Mouse (Mus musculus) frontal cortex, adult (tissue): ENCODE data around the gene Lrrc73.

Source experiments
- ATAC-seq: cut with Nextera tagmentation; 2 replicates; pipeline ENCODE4 v1.9.2; 2017; ENCODE audit warnings: mild to moderate bottlenecking, moderate library complexity, mixed read lengths; ENCODE audit not compliant: low TSS enrichment

The Lrrc73 gene

DNA sequence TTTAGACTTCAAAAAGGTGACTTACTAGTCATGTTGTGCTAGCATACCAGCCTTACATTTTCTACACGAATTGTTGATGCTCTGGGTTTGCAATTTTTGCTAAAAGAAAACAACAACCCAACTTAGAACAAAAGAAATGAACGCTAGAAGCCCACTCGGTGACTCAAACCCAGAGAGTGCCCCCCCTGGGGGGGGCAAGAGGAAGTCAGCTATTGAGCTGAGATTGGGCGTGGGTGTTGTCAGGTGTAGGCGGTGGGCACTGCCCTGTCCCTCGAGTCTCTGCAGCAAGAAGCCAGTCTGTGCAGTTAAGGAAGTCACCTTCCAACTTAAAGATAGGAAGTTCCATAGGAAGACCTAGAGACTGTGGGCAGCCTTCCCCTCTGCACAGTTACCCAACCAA lies 43.3 kb downstream of the Lrrc73 start:
- no peak for ATAC-seq

DNA sequence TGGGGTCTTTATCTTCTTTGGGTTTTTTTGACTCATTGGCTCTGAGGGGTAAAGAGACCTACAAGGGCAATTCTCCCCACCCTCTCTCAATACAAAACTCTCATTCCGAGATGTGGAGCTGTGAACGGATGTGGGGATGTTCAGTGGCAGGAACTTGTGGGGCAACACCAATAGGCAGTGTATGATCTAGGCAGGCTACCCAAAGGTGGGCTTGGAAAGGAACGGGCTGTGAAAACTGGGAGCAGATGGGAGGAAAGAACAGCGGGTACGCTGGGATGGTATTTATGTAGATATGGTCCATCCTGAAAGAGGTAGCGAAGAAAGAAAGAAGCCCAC lies 43.7 kb downstream of the Lrrc73 start:
- ATAC-seq, result no peak

DNA sequence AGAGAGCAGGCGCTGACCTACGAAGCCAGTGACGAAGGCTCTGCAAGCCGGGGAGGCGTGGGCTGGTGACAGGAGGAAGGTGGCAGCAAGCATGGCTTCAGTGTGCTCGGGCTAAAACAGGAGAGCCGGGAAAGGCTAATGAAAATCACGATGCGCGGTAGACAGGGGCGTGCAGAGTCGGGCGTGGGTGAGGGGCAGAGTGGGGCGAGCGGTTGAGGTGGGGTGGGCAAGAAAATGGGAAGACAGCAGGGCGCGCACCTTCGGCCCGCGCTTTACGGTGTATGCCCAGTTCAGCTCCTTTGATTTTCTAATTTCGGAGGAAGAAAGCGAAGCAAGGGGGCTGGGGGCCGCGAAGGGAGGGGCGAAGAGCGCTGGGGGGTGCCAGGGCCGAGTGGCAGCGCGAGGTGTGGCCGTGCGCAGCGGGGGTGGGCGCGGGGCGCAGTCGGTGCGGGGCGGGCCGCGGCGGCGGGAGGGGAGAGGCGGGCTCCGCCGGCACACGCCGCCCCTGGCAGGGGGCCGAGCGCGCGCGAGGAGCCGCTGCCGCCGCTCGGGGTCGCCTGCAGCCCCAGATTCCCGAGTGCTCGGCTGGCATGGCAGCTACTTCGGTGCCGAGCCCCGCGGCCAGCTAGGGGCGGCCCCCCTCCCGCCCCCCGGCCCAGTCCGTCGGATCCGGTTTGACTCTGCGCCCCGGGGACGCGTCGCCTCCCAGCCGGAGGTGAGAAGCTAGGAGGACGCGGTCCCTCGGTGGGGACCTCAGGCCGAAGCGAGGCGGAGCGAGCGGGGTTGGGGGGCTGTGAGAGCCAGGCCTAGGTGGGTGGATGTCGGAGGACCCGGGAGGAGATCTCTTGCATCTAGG lies 44.3 kb downstream of the Lrrc73 start, which contains the start of gene Dlk2:
Dlk2 (plus strand) TSS at position 58 of the 856 bp plus-strand sequence.
- ATAC-seq, result peak; percentile 76

DNA sequence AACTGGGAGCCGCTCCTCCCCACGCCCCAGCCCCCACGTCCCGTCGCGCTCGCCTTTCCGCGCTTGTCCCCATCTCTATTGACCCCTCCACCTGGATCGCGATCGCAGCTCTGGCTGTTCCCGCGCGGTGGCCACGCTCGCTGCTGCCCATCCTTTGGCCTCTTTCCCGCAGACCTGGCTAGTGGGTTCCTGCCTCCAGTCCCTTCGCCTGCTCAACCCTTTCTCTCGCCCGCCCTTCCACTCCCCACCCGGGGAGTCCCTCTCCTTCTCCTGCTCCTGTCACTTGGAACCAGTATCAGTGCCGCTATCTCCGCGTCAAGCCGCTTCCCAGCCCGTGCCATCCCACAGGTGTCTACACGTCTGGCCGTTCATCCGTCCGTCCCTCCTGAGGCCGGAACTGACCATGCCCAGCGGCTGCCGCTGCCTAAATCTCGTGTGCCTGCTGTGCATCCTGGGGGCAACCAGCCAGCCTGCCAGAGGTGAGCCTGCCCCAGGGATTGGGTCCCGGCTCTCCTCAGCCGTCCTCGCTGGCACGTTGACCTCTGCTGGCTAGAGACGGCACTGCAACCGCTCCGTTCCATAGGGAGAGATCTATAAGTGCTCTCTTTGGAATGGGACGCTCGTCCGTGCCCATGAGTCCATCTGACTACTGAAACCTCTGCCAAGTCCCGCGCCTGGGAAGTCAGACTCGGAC lies 45.0 kb downstream of the Lrrc73 start:
- ATAC-seq, result peak; percentile 56

DNA sequence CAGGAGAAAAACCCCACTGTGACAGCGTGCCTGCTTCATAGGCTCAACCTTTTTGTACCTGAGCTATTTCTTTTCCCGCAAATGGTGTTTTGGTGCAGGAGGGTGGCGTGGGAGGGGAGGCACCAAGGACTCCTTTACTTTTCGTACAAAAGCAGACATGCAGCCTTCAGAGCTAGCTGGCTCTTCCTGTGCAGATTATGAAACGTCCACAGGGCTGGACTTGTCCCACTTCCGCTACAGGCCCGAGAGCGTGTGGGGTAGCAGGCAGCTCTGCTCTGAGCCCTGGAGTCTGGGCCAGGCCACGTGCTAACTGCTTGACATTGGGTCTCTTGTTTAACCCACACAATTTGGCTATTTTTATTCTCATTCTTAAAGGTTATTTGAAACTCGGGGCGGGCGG lies 48.6 kb downstream of the Lrrc73 start:
- ATAC-seq, result peak; percentile 39

DNA sequence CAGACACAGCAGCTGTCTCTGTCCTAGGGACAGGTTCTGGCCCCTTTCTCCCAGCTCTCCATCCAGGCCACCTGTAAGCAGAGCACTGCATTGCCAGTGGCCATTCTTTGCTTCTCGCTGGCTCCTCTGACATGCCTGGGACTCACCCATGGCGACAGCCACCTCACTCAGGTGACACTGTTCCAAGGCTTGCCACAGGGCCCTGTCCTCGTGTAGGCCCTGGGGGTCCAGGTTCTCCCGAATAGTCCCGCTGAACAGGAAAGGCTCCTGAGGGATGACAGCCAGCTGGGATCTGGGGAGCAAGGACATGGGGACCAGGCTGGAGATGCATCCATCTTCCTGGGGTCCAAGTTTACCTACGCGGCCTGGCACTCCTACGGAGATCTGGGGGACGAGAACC lies 50.9 kb downstream of the Lrrc73 start:
- no peak for ATAC-seq
